Mouse (Mus musculus): Measurements from ENCODE around the gene Diaph3. TPM values are rescaled to one million over a fixed set of nuclear protein-coding genes. Genes with fewer than 3 reads are reported as not detected.
"Not testable (repeated sequence)": the region's sequence is repeated elsewhere in the genome, so short reads cannot be mapped to it uniquely, and the experiment has no call there.

Diaph3 gene
- polyA plus RNA-seq, 1 experiment from 2014 or later: 8.2 TPM

GRCm38 (mm10) chr14:87091108-87091507 is 49.9 kb downstream of the Diaph3 start:
- no peaks in the 10 kb centered on the region for H3K4me1 ChIP-seq (ENCODE audit: control insufficient read depth, insufficient read depth, low read length)
- H3K27ac ChIP-seq (ENCODE audit: low read depth, low read length): no peak overlapping the region
- H3K4me2 ChIP-seq (ENCODE audit: low read depth): no peak overlapping the region
- no peak for DNase-seq (ENCODE audit: low spot score)
- no peaks in the 10 kb centered on the region for H3K36me3 ChIP-seq (ENCODE audit: control insufficient read depth, insufficient read depth, low read length)
- H3K9ac ChIP-seq (ENCODE audit: low read length): no peak overlapping the region
- H3K9me3 ChIP-seq (ENCODE audit: control insufficient read depth, low read length): no peaks in the 10 kb centered on the region
- WGBS: 90% methylated on average over 5 of the region's 5 CpGs
- no peak for ATAC-seq (ENCODE audit: insufficient read depth, low FRiP score, low TSS enrichment)
- H3K4me3 ChIP-seq (ENCODE audit: low read depth, low read length): no peak overlapping the region
- H3K27me3 ChIP-seq (ENCODE audit: control insufficient read depth, insufficient read depth, low read length): no peaks in the 10 kb centered on the region

GRCm38 (mm10) chr14:87088928-87089327 is 52.1 kb downstream of the Diaph3 start:
- no peak overlapping the region for H3K9ac ChIP-seq (ENCODE audit: low read length)
- H3K27ac ChIP-seq (ENCODE audit: low read depth, low read length): no peak overlapping the region
- no peaks in the 10 kb centered on the region for H3K4me1 ChIP-seq (ENCODE audit: control insufficient read depth, insufficient read depth, low read length)
- ATAC-seq (ENCODE audit: insufficient read depth, low FRiP score, low TSS enrichment): no peak
- no peak overlapping the region for H3K4me2 ChIP-seq (ENCODE audit: low read depth)
- H3K27me3 ChIP-seq (ENCODE audit: control insufficient read depth, insufficient read depth, low read length): no peaks in the 10 kb centered on the region
- no peaks in the 10 kb centered on the region for H3K36me3 ChIP-seq (ENCODE audit: control insufficient read depth, insufficient read depth, low read length)
- no peak overlapping the region for H3K4me3 ChIP-seq (ENCODE audit: low read depth, low read length)
- no peaks in the 10 kb centered on the region for H3K9me3 ChIP-seq (ENCODE audit: control insufficient read depth, low read length)
- WGBS: 87% methylated on average over 4 of the region's 4 CpGs
- no peak for DNase-seq (ENCODE audit: low spot score)

GRCm38 (mm10) chr14:87088456-87088855 is 52.6 kb downstream of the Diaph3 start:
- no peak overlapping the region for H3K27ac ChIP-seq (ENCODE audit: low read depth, low read length)
- no peak for DNase-seq (ENCODE audit: low spot score)
- no peaks in the 10 kb centered on the region for H3K36me3 ChIP-seq (ENCODE audit: control insufficient read depth, insufficient read depth, low read length)
- no peaks in the 10 kb centered on the region for H3K4me1 ChIP-seq (ENCODE audit: control insufficient read depth, insufficient read depth, low read length)
- no peak overlapping the region for H3K4me2 ChIP-seq (ENCODE audit: low read depth)
- no peak overlapping the region for H3K4me3 ChIP-seq (ENCODE audit: low read depth, low read length)
- WGBS: 91% methylated on average over 5 of the region's 5 CpGs
- no peaks in the 10 kb centered on the region for H3K9me3 ChIP-seq (ENCODE audit: control insufficient read depth, low read length)
- no peak overlapping the region for H3K9ac ChIP-seq (ENCODE audit: low read length)
- no peak for ATAC-seq (ENCODE audit: insufficient read depth, low FRiP score, low TSS enrichment)
- H3K27me3 ChIP-seq (ENCODE audit: control insufficient read depth, insufficient read depth, low read length): no peaks in the 10 kb centered on the region

- no peaks in the 10 kb centered on the region for H3K4me1 ChIP-seq (ENCODE audit: control insufficient read depth, insufficient read depth, low read length)
- no peaks in the 10 kb centered on the region for H3K9me3 ChIP-seq (ENCODE audit: control insufficient read depth, low read length)
- no peak overlapping the region for H3K9ac ChIP-seq (ENCODE audit: low read length)
- no peaks in the 10 kb centered on the region for H3K27me3 ChIP-seq (ENCODE audit: control insufficient read depth, insufficient read depth, low read length)
- H3K36me3 ChIP-seq (ENCODE audit: control insufficient read depth, insufficient read depth, low read length): no peaks in the 10 kb centered on the region
- ATAC-seq (ENCODE audit: insufficient read depth, low FRiP score, low TSS enrichment) (no peak), DNase-seq (ENCODE audit: low spot score) (no peak)
- no peak overlapping the region for H3K4me2 ChIP-seq (ENCODE audit: low read depth)
- WGBS: 90% methylated on average over 1 of the region's 1 CpGs
- no peak overlapping the region for H3K4me3 ChIP-seq (ENCODE audit: low read depth, low read length)
- no peak overlapping the region for H3K27ac ChIP-seq (ENCODE audit: low read depth, low read length)
Observed at GRCm38 (mm10) chr14:87087996-87088395, 53.0 kb downstream of the Diaph3 start.

GRCm38 (mm10) chr14:87084906-87085305 is 56.1 kb downstream of the Diaph3 start:
- H3K27me3 ChIP-seq (ENCODE audit: control insufficient read depth, insufficient read depth, low read length); DNase-seq (ENCODE audit: low spot score); H3K4me1 ChIP-seq (ENCODE audit: control insufficient read depth, insufficient read depth, low read length); H3K27ac ChIP-seq (ENCODE audit: low read depth, low read length); H3K9me3 ChIP-seq (ENCODE audit: control insufficient read depth, low read length); ATAC-seq (ENCODE audit: insufficient read depth, low FRiP score, low TSS enrichment); H3K4me2 ChIP-seq (ENCODE audit: low read depth); H3K9ac ChIP-seq (ENCODE audit: low read length); H3K4me3 ChIP-seq (ENCODE audit: low read depth, low read length); H3K36me3 ChIP-seq (ENCODE audit: control insufficient read depth, insufficient read depth, low read length): not testable (repeated sequence)
- WGBS: 77% methylated on average over 8 of the region's 8 CpGs

- ATAC-seq (ENCODE audit: insufficient read depth, low FRiP score, low TSS enrichment) (no peak), DNase-seq (ENCODE audit: low spot score) (no peak)
- no peak overlapping the region for H3K9ac ChIP-seq (ENCODE audit: low read length)
- no peak overlapping the region for H3K27ac ChIP-seq (ENCODE audit: low read depth, low read length)
- 83% methylated on average over 6 of the region's 6 CpGs for WGBS
- H3K4me2 ChIP-seq (ENCODE audit: low read depth): no peak overlapping the region
- no peaks in the 10 kb centered on the region for H3K36me3 ChIP-seq (ENCODE audit: control insufficient read depth, insufficient read depth, low read length)
- no peaks in the 10 kb centered on the region for H3K4me1 ChIP-seq (ENCODE audit: control insufficient read depth, insufficient read depth, low read length)
- no peak overlapping the region for H3K4me3 ChIP-seq (ENCODE audit: low read depth, low read length)
- H3K9me3 ChIP-seq (ENCODE audit: control insufficient read depth, low read length): no peaks in the 10 kb centered on the region
- no peaks in the 10 kb centered on the region for H3K27me3 ChIP-seq (ENCODE audit: control insufficient read depth, insufficient read depth, low read length)
Observed at GRCm38 (mm10) chr14:87083911-87084310, 57.1 kb downstream of the Diaph3 start.

GRCm38 (mm10) chr14:87079725-87080124 is 61.3 kb downstream of the Diaph3 start:
- Histone ChIP-seq H3K27me3 (ENCODE audit: control insufficient read depth, insufficient read depth, low read length) (no peaks in the 10 kb centered on the region), H3K4me2 (ENCODE audit: low read depth) (no peak overlapping the region), H3K27ac (ENCODE audit: low read depth, low read length) (no peak overlapping the region), H3K4me3 (ENCODE audit: low read depth, low read length) (no peak overlapping the region), H3K36me3 (ENCODE audit: control insufficient read depth, insufficient read depth, low read length) (no peaks in the 10 kb centered on the region), H3K4me1 (ENCODE audit: control insufficient read depth, insufficient read depth, low read length) (no peaks in the 10 kb centered on the region), H3K9me3 (ENCODE audit: control insufficient read depth, low read length) (no peaks in the 10 kb centered on the region), H3K9ac (ENCODE audit: low read length) (no peak overlapping the region)
- ATAC-seq (ENCODE audit: insufficient read depth, low FRiP score, low TSS enrichment): no peak
- no peak for DNase-seq (ENCODE audit: low spot score)
- WGBS: 77% methylated on average over 2 of the region's 2 CpGs

GRCm38 (mm10) chr14:87075021-87075531 is 66.0 kb downstream of the Diaph3 start:
- H3K27me3 ChIP-seq (ENCODE audit: control insufficient read depth, insufficient read depth, low read length): no peaks in the 10 kb centered on the region
- ATAC-seq (ENCODE audit: insufficient read depth, low FRiP score, low TSS enrichment) (no peak), DNase-seq (ENCODE audit: low spot score) (no peak)
- H3K36me3 ChIP-seq (ENCODE audit: control insufficient read depth, insufficient read depth, low read length): no peaks in the 10 kb centered on the region
- H3K9ac ChIP-seq (ENCODE audit: low read length): no peak overlapping the region
- WGBS: 71% methylated on average over 2 of the region's 2 CpGs
- H3K4me3 ChIP-seq (ENCODE audit: low read depth, low read length): no peak overlapping the region
- no peak overlapping the region for H3K4me2 ChIP-seq (ENCODE audit: low read depth)
- no peaks in the 10 kb centered on the region for H3K4me1 ChIP-seq (ENCODE audit: control insufficient read depth, insufficient read depth, low read length)
- no peaks in the 10 kb centered on the region for H3K9me3 ChIP-seq (ENCODE audit: control insufficient read depth, low read length)
- H3K27ac ChIP-seq (ENCODE audit: low read depth, low read length): no peak overlapping the region

GRCm38 (mm10) chr14:87064281-87064680 is 76.8 kb downstream of the Diaph3 start:
- no peak for DNase-seq (ENCODE audit: low spot score)

More at GRCm38 (mm10) chr14:87064281-87064680, 76.8 kb downstream of the Diaph3 start:
- H3K4me1 ChIP-seq (ENCODE audit: control insufficient read depth, insufficient read depth, low read length): no peaks in the 10 kb centered on the region
- H3K4me3 ChIP-seq (ENCODE audit: low read depth, low read length): no peak overlapping the region
- 81% methylated on average over 4 of the region's 4 CpGs for WGBS
- H3K27ac ChIP-seq (ENCODE audit: low read depth, low read length): no peak overlapping the region
- H3K9me3 ChIP-seq (ENCODE audit: control insufficient read depth, low read length): no peaks in the 10 kb centered on the region
- H3K36me3 ChIP-seq (ENCODE audit: control insufficient read depth, insufficient read depth, low read length): no peaks in the 10 kb centered on the region
- H3K9ac ChIP-seq (ENCODE audit: low read length): no peak overlapping the region
- ATAC-seq (ENCODE audit: insufficient read depth, low FRiP score, low TSS enrichment): no peak
- H3K4me2 ChIP-seq (ENCODE audit: low read depth): no peak overlapping the region
- H3K27me3 ChIP-seq (ENCODE audit: control insufficient read depth, insufficient read depth, low read length): no peaks in the 10 kb centered on the region
